Mouse (Mus musculus): Measurements from ENCODE around the gene Ciita. TPM values are rescaled to one million over a fixed set of nuclear protein-coding genes. Genes with fewer than 3 reads are reported as not detected.
A peak's percentile ranks its signal among the peaks of the same experiment; 100 is the strongest.

The Ciita gene
- total and polyA plus RNA-seq, 3 experiments: 39.1 to 69.6 (median 39.8) TPM

DNA sequence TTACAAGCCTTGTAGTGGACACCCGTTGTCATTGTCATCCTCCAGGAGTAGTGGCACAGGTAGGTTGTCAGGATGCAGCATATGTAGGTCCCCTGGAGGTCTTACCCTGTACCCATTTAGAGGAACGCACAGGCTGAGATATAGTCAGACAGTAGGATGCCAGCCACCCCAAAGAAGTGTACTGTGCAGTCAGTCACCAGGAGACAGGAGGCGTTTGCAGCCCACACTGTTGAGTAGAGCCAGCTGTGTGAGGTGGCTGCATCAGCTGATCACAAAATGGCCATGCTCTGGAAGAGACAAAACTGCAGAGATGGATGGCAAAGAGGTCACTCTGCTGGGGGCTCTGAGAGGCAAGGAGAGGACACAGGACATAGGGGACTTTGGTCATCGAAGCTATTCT lies 47.5 kb upstream of the Ciita start:
- Histone ChIP-seq H3K36me3 (replicated peaks in 1 of 2; ENCODE audit: control insufficient read depth in 1 of 2, insufficient read depth in 1 of 2, low read length in 1 of 2) (peaks cover 0 to 12% of the 10 kb centered on the region in 2 experiments), H3K9me3 (replicated peaks; ENCODE audit: low read length) (no peaks in the 10 kb centered on the region), H3K9ac (ENCODE audit: insufficient read depth, low read depth) (no peak overlapping the region), H3K27me3 (replicated peaks) (no peaks in the 10 kb centered on the region), H3K4me2 (ENCODE audit: insufficient read depth, low read depth, poor library complexity, severe bottlenecking) (no peak overlapping the region), H3K4me3 (replicated peaks in 1 of 3; ENCODE audit: low read depth in 2 of 3, low read length in 2 of 3, poor library complexity in 1 of 3) (peak overlapping the region in 1 of 3 experiments; percentile 8), H3K79me2 (replicated peaks; ENCODE audit: control insufficient read depth, extremely low read depth, insufficient read depth, poor library complexity, severe bottlenecking) (no peaks in the 10 kb centered on the region), H3K4me1 (ENCODE audit: control insufficient read depth in 1 of 2, insufficient read depth in 2 of 2) (peaks cover 34 to 80% of the 10 kb centered on the region in 2 experiments), H3K27ac (ENCODE audit: insufficient read depth, low read depth) (peak overlapping the region; percentile 23; the same call in 1 of the 2 replicates)
- dilution Hi-C loops (cut with MboI; ENCODE audit: extremely low pct_ligation_motif_present, extremely low pct_unique_long_range_greater_than_20kb, low sequenced_read_pairs): no loop called here
- in situ Hi-C loops (cut with MboI; ENCODE audit: low pct_ligation_motif_present, low pct_unique_long_range_greater_than_20kb, low sequenced_read_pairs): no loop called here
- no peak for DNase-seq (ENCODE audit: extremely low read depth)
- TF ChIP-seq MEF2A (IDR thresholded peaks at IDR 0.05; ENCODE audit: borderline replicate concordance, low read depth, low read length) (no peak), TBP (conservative IDR thresholded peaks at IDR 0.05; ENCODE audit: low read depth, low read length) (0 out of 2 replicates have a peak, but pooled peaks have one; percentile 1), PAX5 (IDR thresholded peaks at IDR 0.05; ENCODE audit: low read length) (no peak), USF2 (conservative IDR thresholded peaks at IDR 0.05; ENCODE audit: low read depth, low read length) (no peak), ETS1 (conservative IDR thresholded peaks at IDR 0.05; ENCODE audit: low read depth, low read length) (peak; percentile 42), ZMIZ1 (IDR thresholded peaks at IDR 0.05; ENCODE audit: low read depth, low read length) (no peak), USF1 (IDR thresholded peaks at IDR 0.05; ENCODE audit: low read depth, low read length) (no peak), KAT2A (IDR thresholded peaks at IDR 0.05; ENCODE audit: insufficient replicate concordance, low read length) (no peak), CTCF (conservative IDR thresholded peaks at IDR 0.05 in 1 of 2, IDR thresholded peaks at IDR 0.05 in 1 of 2; ENCODE audit: low read depth in 2 of 2, low read length in 2 of 2) (no peak), NELFE (IDR thresholded peaks at IDR 0.05; ENCODE audit: low read depth, low read length) (0 out of 2 replicates have a peak, but pooled peaks have one; percentile 5), E2F4 (IDR thresholded peaks at IDR 0.05; ENCODE audit: insufficient replicate concordance, low read depth, low read length) (no peak)

DNA sequence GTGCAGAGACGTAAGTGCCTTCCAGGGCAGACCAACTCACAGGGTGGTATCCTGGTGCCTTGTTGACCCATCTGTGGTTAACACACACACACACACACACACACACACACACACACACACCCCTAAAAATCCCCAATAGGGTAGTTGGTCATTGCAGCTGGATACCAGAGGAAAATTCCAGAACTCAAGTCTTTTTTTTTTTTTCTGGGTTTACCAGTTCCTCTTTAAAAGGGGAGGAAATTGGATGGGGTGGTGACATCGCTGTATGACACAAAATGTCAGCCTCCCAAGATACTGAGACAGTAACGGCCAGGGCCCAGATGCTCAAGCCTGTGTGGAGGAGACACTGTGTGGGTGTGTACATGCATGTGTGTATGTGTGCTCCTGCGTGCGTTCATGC lies 46.5 kb upstream of the Ciita start:
- Histone ChIP-seq H3K9ac (ENCODE audit: insufficient read depth, low read depth) (no peak overlapping the region), H3K9me3 (replicated peaks; ENCODE audit: low read length) (no peaks in the 10 kb centered on the region), H3K36me3 (replicated peaks in 1 of 2; ENCODE audit: control insufficient read depth in 1 of 2, insufficient read depth in 1 of 2, low read length in 1 of 2) (peaks cover 0 to 4% of the 10 kb centered on the region in 2 experiments), H3K79me2 (replicated peaks; ENCODE audit: control insufficient read depth, extremely low read depth, insufficient read depth, poor library complexity, severe bottlenecking) (no peaks in the 10 kb centered on the region), H3K27me3 (replicated peaks) (no peaks in the 10 kb centered on the region), H3K4me1 (ENCODE audit: control insufficient read depth in 1 of 2, insufficient read depth in 2 of 2) (peaks cover 34 to 83% of the 10 kb centered on the region in 2 experiments), H3K27ac (ENCODE audit: insufficient read depth, low read depth) (no peak overlapping the region), H3K4me2 (ENCODE audit: insufficient read depth, low read depth, poor library complexity, severe bottlenecking) (no peak overlapping the region), H3K4me3 (replicated peaks in 1 of 3; ENCODE audit: low read depth in 2 of 3, low read length in 2 of 3, poor library complexity in 1 of 3) (peak overlapping the region in 1 of 3 experiments; percentile 10)
- DNase-seq (ENCODE audit: extremely low read depth): no peak
- in situ Hi-C loops (cut with MboI; ENCODE audit: low pct_ligation_motif_present, low pct_unique_long_range_greater_than_20kb, low sequenced_read_pairs): no loop called here
- TF ChIP-seq EP300 (IDR thresholded peaks at IDR 0.05; ENCODE audit: low read length): 0 out of 2 replicates have a peak, but pooled peaks have one; percentile 17
- peak; percentile 87 for TF ChIP-seq ZNF384 (IDR thresholded peaks at IDR 0.05; ENCODE audit: low read depth, low read length)
- TF ChIP-seq MAX (IDR thresholded peaks at IDR 0.05; ENCODE audit: low read length): no peak
- no peak for TF ChIP-seq CHD2 (IDR thresholded peaks at IDR 0.05; ENCODE audit: low read length)
- no peak for TF ChIP-seq USF1 (IDR thresholded peaks at IDR 0.05; ENCODE audit: low read depth, low read length)
- peak; percentile 56; the same call in 1 of the 2 replicates for TF ChIP-seq IRF4 (IDR thresholded peaks at IDR 0.05; ENCODE audit: low read depth, low read length)
- TF ChIP-seq USF2 (conservative IDR thresholded peaks at IDR 0.05; ENCODE audit: low read depth, low read length): no peak
- TF ChIP-seq ETS1 (conservative IDR thresholded peaks at IDR 0.05; ENCODE audit: low read depth, low read length): peak; percentile 39; the same call in 1 of the 2 replicates
- TF ChIP-seq RCOR1 (conservative IDR thresholded peaks at IDR 0.05; ENCODE audit: low read depth, low read length): no peak
- dilution Hi-C loops (cut with MboI; ENCODE audit: extremely low pct_ligation_motif_present, extremely low pct_unique_long_range_greater_than_20kb, low sequenced_read_pairs): no loop called here

Data from CH12.LX (cell line).